Mouse (Mus musculus): ENCODE measurements around the gene Olfr488.
"Not testable (repeated sequence)": the region's sequence is repeated elsewhere in the genome, so short reads cannot be mapped to it uniquely, and the experiment has no call there.

Gene Olfr488

DNA sequence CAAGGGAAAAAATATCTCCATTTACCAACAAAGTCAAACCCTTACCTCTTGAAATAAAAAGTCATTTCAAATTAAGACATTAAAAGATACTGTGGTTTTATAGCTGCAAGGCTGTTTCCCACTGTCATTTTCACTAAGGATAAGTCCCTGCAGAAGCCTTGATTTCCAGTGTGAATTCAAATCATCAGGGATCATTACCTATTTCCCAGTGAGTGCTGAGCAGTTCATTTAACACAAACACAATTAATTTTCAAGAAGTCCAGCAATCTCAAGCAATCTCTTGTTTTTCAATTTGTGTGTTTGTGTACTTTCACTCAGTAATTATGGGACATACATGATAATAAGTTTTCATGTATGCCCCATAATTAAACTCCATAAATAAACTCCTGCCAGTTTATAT, at the start of gene Olfr488:
Olfr488 (minus strand) TSS at position 101 of the 400 bp plus-strand sequence.
- no peak for DNase-seq (ENCODE audit: low read depth in 1 of 2, low spot score in 2 of 2)

DNA sequence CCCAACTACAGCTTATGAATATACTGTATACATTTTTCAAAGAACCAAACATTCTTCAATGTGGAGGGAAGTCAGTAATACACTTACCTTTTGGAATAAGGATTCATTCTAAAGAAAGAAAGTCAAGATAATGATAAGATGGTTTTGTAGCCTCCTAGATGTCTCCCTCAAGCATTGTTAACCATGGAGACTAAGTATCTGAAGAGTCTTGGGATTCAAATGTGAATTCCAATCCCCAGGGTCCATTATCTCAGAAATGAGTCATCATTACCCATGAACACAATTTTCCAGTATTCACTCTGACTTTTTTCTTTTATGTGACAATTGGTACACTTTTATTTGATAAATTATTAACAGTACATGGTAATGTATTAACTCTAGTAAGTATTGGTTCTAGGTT, 30.7 kb upstream of the Olfr488 start, which contains the start of gene Olfr490:
Olfr490 (minus strand) TSS at position 101 of the 400 bp plus-strand sequence.
- DNase-seq (ENCODE audit: low read depth in 1 of 2, low spot score in 2 of 2) = no peak

DNA sequence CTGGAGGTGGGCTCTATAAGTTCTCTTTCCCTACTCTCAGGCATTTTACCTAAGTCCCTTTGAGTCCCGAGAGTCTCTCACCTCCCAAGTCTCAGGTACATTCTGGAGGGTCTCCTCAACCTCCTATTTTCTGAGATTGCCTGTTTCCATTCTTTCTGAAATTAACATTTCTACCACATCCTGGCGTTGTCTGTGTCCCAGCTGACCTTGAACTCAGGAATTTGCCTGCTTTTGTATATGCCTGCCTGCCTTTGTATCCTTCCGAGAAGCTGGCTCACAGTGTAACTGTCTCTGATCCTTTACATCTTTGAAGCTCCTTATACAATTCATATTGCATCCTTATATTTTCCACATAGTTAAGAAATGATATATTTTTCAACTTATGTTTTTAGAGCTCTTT, 24.6 kb downstream of the Olfr488 start:
- no peak for DNase-seq (ENCODE audit: low read depth in 1 of 2, low spot score in 2 of 2)

DNA sequence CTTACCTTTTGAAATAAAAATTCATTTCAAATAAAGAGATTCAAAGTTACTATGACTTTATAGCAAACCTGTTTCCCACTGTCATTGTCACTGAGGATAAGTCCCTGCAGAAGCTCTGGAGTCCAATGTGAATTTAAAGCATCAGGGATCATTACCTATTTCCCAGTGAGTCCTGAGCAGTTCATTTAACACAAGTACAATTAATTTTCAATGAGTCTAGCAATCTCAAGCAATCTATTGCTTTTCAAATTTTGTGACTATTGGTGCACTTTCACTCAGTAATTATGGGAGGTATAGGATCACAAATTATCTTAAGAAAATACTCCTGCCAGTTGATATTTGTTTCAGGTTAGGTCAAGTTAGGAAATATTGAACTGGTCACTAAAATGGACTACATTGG, 43.6 kb downstream of the Olfr488 start, which contains the start of gene Olfr487:
Olfr487 (minus strand) TSS at position 101 of the 400 bp plus-strand sequence.
- DNase-seq (ENCODE audit: low read depth in 1 of 2, low spot score in 2 of 2) = not testable (repeated sequence)
